Mouse (Mus musculus): ENCODE results near the gene Ormdl2. TPM values are rescaled to one million over a fixed set of nuclear protein-coding genes. Genes with fewer than 3 reads are reported as not detected.

The Ormdl2 gene
- 55.8 and 63.9 TPM in 2 replicates for polyA plus RNA-seq (2014; fragmentation: Nextera tagmentation; extraction: Ambion mirVana)

GRCm38 (mm10) chr10:128821358-128822056 is at the start of gene Ormdl2:
Ormdl2 (minus strand) TSS chr10:128821645.
- Histone ChIP-seq H3K9me3 (ENCODE audit: low read depth, low read length) (no peaks in the 10 kb centered on the region), H3K4me1 (ENCODE audit: insufficient read depth) (0 out of 2 replicates have a peak, but pooled peaks cover 2% of the 10 kb centered on the region), H3K4me3 (ENCODE audit: low read depth, low read length) (peak within 1 kb of the TSS; percentile 85), H3K9ac (peak within 1 kb of the TSS; percentile 85), H3K4me2 (peak within 1 kb of the TSS; percentile 68), H3K27me3 (ENCODE audit: insufficient read depth, low read length) (no peaks in the 10 kb centered on the region), H3K36me3 (ENCODE audit: insufficient read depth) (peaks cover 43% of the 10 kb centered on the region), H3K27ac (ENCODE audit: low read depth) (peak within 1 kb of the TSS; percentile 50; the same call in 1 of the 2 replicates)
- WGBS = under 1% methylated on average over 46 of the region's 46 CpGs
- DNase-seq = peak; percentile 100
- no peak for TF ChIP-seq CTCF (IDR thresholded peaks at IDR 0.05; ENCODE audit: low read depth)
- ATAC-seq (ENCODE audit: insufficient read depth) = peak; percentile 100

DNA sequence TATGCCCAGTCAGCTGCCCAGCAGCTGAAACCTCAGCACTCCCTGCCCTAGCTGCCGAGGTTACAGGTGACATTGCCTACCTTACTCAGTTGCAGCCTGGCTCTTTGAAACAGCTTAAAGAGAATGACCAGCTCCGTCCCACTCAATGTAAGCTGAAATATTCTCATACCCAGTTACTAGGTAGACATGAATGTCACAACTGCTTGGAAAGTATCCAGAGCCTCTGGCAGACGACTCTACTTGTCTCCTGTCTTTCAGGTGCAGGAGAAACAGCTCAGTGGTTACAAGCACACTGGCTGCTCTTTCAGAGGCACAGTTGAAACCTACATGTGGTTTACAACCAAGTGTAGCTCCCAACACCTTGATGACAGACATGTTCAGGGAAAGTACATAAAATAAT is 48.9 kb upstream of the Ormdl2 start:
- peaks cover 74% of the 10 kb centered on the region for H3K36me3 ChIP-seq (ENCODE audit: insufficient read depth)
- no peak overlapping the region for H3K4me3 ChIP-seq (ENCODE audit: low read depth, low read length)
- DNase-seq (no peak), ATAC-seq (ENCODE audit: insufficient read depth) (no peak)
- H3K9me3 ChIP-seq (ENCODE audit: low read depth, low read length) = no peaks in the 10 kb centered on the region
- no peaks in the 10 kb centered on the region for H3K27me3 ChIP-seq (ENCODE audit: insufficient read depth, low read length)
- H3K27ac ChIP-seq (ENCODE audit: low read depth) = no peak overlapping the region
- 80% methylated on average over 3 of the region's 3 CpGs for WGBS
- H3K9ac ChIP-seq = no peak overlapping the region
- H3K4me2 ChIP-seq = no peak overlapping the region
- TF ChIP-seq CTCF (IDR thresholded peaks at IDR 0.05; ENCODE audit: low read depth) = no peak
- no peaks in the 10 kb centered on the region for H3K4me1 ChIP-seq (ENCODE audit: insufficient read depth)

GRCm38 (mm10) chr10:128866518-128866917 is 45.1 kb upstream of the Ormdl2 start:
- ATAC-seq (ENCODE audit: insufficient read depth) = no peak
- WGBS = 79% methylated on average over 1 of the region's 1 CpGs
- Histone ChIP-seq H3K9ac (no peak overlapping the region), H3K9me3 (ENCODE audit: low read depth, low read length) (no peaks in the 10 kb centered on the region), H3K4me1 (ENCODE audit: insufficient read depth) (no peaks in the 10 kb centered on the region), H3K36me3 (ENCODE audit: insufficient read depth) (peaks cover 55% of the 10 kb centered on the region), H3K27me3 (ENCODE audit: insufficient read depth, low read length) (no peaks in the 10 kb centered on the region), H3K4me2 (no peak overlapping the region), H3K4me3 (ENCODE audit: low read depth, low read length) (no peak overlapping the region), H3K27ac (ENCODE audit: low read depth) (no peak overlapping the region)
- DNase-seq = no peak
- TF ChIP-seq CTCF (IDR thresholded peaks at IDR 0.05; ENCODE audit: low read depth) = no peak

DNA sequence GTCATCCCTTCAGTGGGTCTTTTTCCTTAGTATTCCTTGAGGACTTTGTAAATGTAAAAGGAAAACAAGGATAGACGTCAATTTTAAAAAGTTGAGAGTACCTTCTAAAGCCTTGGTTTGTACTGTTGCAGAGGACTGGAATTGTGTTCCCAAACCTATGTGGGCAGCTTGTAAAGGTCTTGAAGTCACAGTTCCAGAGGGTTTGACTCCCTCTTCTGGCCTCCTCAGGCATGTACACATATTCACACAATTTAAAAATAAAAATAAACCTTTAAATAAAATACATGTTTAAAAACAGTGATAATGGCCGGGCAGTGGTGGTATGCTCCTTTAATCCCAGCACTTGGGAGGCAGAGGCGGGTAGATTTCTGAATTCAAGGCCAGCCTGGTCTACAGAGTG is 44.6 kb upstream of the Ormdl2 start:
- Histone ChIP-seq H3K27ac (ENCODE audit: low read depth) (no peak overlapping the region), H3K36me3 (ENCODE audit: insufficient read depth) (peaks cover 50% of the 10 kb centered on the region), H3K27me3 (ENCODE audit: insufficient read depth, low read length) (no peaks in the 10 kb centered on the region), H3K9ac (no peak overlapping the region), H3K4me2 (no peak overlapping the region), H3K4me1 (ENCODE audit: insufficient read depth) (no peaks in the 10 kb centered on the region), H3K4me3 (ENCODE audit: low read depth, low read length) (no peak overlapping the region), H3K9me3 (ENCODE audit: low read depth, low read length) (no peaks in the 10 kb centered on the region)
- ATAC-seq (ENCODE audit: insufficient read depth) = no peak
- 81% methylated on average over 3 of the region's 3 CpGs for WGBS
- DNase-seq = peak; percentile 18
- TF ChIP-seq CTCF (IDR thresholded peaks at IDR 0.05; ENCODE audit: low read depth) = peak; percentile 29; the same call in 1 of the 2 replicates

GRCm38 (mm10) chr10:128861176-128861575 is 39.7 kb upstream of the Ormdl2 start:
- TF ChIP-seq CTCF (IDR thresholded peaks at IDR 0.05; ENCODE audit: low read depth) = no peak
- no peak for ATAC-seq (ENCODE audit: insufficient read depth)
- H3K9me3 ChIP-seq (ENCODE audit: low read depth, low read length) = no peaks in the 10 kb centered on the region

DNA sequence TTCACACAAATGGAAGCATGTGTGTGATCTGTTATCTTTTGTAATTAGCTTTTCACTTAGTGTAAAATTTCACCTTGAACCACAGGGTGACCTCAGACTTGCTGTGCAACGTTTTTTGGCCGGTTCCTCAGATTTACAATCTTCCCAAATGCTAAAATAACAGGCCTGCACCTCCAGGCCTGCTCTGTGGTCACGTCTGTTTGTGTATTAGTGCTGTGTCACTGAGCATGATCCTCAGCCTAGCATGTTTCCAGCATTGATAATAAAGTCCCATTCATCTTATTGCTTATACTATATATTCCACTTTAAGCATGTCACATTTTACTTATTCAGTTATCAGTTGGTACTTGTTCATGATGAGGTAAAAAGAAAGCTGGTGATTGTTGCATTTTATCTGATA is 28.9 kb upstream of the Ormdl2 start:
- ATAC-seq (ENCODE audit: insufficient read depth) = no peak
- 73% methylated on average over 3 of the region's 3 CpGs for WGBS
- DNase-seq = no peak
- peaks cover 59% of the 10 kb centered on the region for H3K36me3 ChIP-seq (ENCODE audit: insufficient read depth)
- no peaks in the 10 kb centered on the region for H3K9me3 ChIP-seq (ENCODE audit: low read depth, low read length)
- H3K27ac ChIP-seq (ENCODE audit: low read depth) = no peak overlapping the region
- H3K27me3 ChIP-seq (ENCODE audit: insufficient read depth, low read length) = no peaks in the 10 kb centered on the region
- H3K4me3 ChIP-seq (ENCODE audit: low read depth, low read length) = no peak overlapping the region
- no peak overlapping the region for H3K9ac ChIP-seq
- no peaks in the 10 kb centered on the region for H3K4me1 ChIP-seq (ENCODE audit: insufficient read depth)
- TF ChIP-seq CTCF (IDR thresholded peaks at IDR 0.05; ENCODE audit: low read depth) = no peak
- no peak overlapping the region for H3K4me2 ChIP-seq

More at GRCm38 (mm10) chr10:128861176-128861575, 39.7 kb upstream of the Ormdl2 start:
- H3K4me2 ChIP-seq = no peak overlapping the region
- DNase-seq = no peak
- H3K36me3 ChIP-seq (ENCODE audit: insufficient read depth) = peaks cover 57% of the 10 kb centered on the region
- no peak overlapping the region for H3K27ac ChIP-seq (ENCODE audit: low read depth)
- no peaks in the 10 kb centered on the region for H3K4me1 ChIP-seq (ENCODE audit: insufficient read depth)
- no peak overlapping the region for H3K4me3 ChIP-seq (ENCODE audit: low read depth, low read length)
- no peak overlapping the region for H3K9ac ChIP-seq
- no peaks in the 10 kb centered on the region for H3K27me3 ChIP-seq (ENCODE audit: insufficient read depth, low read length)

GRCm38 (mm10) chr10:128848426-128848825 is 27.0 kb upstream of the Ormdl2 start:
- H3K36me3 ChIP-seq (ENCODE audit: insufficient read depth) = peaks cover 63% of the 10 kb centered on the region
- H3K27ac ChIP-seq (ENCODE audit: low read depth) = no peak overlapping the region
- H3K27me3 ChIP-seq (ENCODE audit: insufficient read depth, low read length) = no peaks in the 10 kb centered on the region
- H3K4me3 ChIP-seq (ENCODE audit: low read depth, low read length) = no peak overlapping the region
- TF ChIP-seq CTCF (IDR thresholded peaks at IDR 0.05; ENCODE audit: low read depth) = no peak
- H3K4me1 ChIP-seq (ENCODE audit: insufficient read depth) = no peaks in the 10 kb centered on the region
- no peak overlapping the region for H3K9ac ChIP-seq
- ATAC-seq (ENCODE audit: insufficient read depth) = no peak
- no peak overlapping the region for H3K4me2 ChIP-seq
- no peaks in the 10 kb centered on the region for H3K9me3 ChIP-seq (ENCODE audit: low read depth, low read length)
- no peak for DNase-seq
- WGBS = 64% methylated on average over 2 of the region's 2 CpGs

Measured in lung, embryonic 14.5 days (tissue).